Mouse (Mus musculus) spleen, adult 2 months (tissue): ENCODE results near the gene Vps13d.

Experiments
- CTCF ChIP-seq: fragments of 200-500 bp; IDR thresholded peaks from 2 replicates; pipeline ENCODE4 v1.5.1; 2011; ENCODE audit warnings: mild to moderate bottlenecking, inconsistent platforms; ENCODE audit not compliant: insufficient read depth, insufficient read length, insufficient replicate concordance; ENCODE audit errors: extremely low read depth
- POLR2A ChIP-seq: fragments of 200-500 bp; IDR thresholded peaks from 2 replicates; pipeline ENCODE4 v1.6.1; 2011; ENCODE audit warnings: low read depth, low read length, inconsistent platforms

DNA sequence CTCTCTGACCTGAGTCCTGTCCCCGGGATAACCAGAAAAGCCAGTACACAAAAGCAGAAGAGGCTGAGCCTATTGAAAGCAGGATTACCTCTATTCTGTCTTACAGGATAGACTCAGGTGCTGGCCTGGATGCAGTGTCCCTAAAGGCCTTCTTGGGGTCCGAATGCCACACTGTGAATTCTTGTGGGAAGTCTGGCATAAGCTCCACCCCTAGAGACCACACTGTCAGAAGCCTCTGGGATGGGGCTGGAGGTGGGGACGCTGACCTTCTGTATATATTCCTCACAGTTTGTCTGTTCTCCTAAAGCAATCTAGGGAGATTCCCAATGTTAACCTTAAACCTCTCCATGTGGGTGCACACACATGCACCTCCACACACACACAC, 244.5 kb downstream of the Vps13d start:
- no peak for TF ChIP-seq CTCF
- no peak for TF ChIP-seq POLR2A
